Mouse (Mus musculus) small intestine, adult 2 months (tissue): ENCODE data around the gene Scpep1.

ENCODE experiments used
- CTCF ChIP-seq: fragments of 200-500 bp; IDR thresholded peaks from 2 replicates; pipeline ENCODE4 v1.5.1; 2012; ENCODE audit warnings: low read depth, mild to moderate bottlenecking, control low read depth, inconsistent platforms, low read length, moderate library complexity, mixed read lengths; ENCODE audit not compliant: insufficient replicate concordance, insufficient read length; ENCODE audit errors: extremely low read depth
- POLR2A ChIP-seq: fragments of 200-500 bp; IDR thresholded peaks from 2 replicates; pipeline ENCODE4 v1.6.1; 2012; ENCODE audit warnings: low read depth, mild to moderate bottlenecking, control low read depth, inconsistent platforms, low read length, moderate library complexity

GRCm38 (mm10) chr11:88993186-88993585 is 37.9 kb upstream of the Scpep1 start:
- no peak for TF ChIP-seq CTCF
- no peak for TF ChIP-seq POLR2A
